Mouse (Mus musculus) cortical plate, adult 2 months (tissue): ENCODE data around the gene Grid2.

Source experiments
- CTCF ChIP-seq: fragments of 200-500 bp; IDR thresholded peaks from 2 replicates; pipeline ENCODE4 v1.5.1; 2011; ENCODE audit warnings: mild to moderate bottlenecking, control low read depth, low read length; ENCODE audit not compliant: insufficient read depth; ENCODE audit errors: extremely low read depth
- POLR2A ChIP-seq: fragments of 200-500 bp; IDR thresholded peaks from 2 replicates; pipeline ENCODE4 v1.6.1; 2011; ENCODE audit warnings: mild to moderate bottlenecking, low read length, control low read depth; ENCODE audit not compliant: insufficient read depth; ENCODE audit errors: extremely low read depth

- TF ChIP-seq CTCF, result no peak
- no peak for TF ChIP-seq POLR2A
These were observed 1024.3 kb downstream of the Grid2 start for GRCm38 (mm10) chr6:64279927-64280326.
